Mouse (Mus musculus): ENCODE results near the gene Rhoa. TPM values are rescaled to one million over a fixed set of nuclear protein-coding genes. Genes with fewer than 3 reads are reported as not detected.

Gene Rhoa
- polyA plus RNA-seq, 1 experiment from 2014 or later: 427 TPM

DNA sequence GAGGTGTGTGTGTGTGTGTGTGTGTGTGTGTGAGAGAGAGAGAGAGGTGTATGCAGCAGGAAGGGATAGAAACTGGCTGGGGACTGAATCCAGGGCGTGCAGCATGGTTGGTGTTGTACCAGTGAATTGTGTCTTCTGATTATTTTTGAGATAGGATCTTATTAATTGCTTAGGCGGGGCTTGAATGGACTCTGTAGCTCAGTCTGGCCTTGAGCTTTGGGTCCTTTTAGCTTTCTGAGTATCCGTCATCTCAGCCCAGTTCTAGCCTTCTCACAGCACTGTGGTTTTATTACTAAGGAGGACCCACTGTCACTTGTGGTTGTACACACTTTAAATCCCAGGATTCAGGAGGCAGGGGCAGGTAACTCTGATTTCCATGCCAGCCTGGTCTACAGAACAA lies 37.4 kb downstream of the Rhoa start:
- peaks cover 32% of the 10 kb centered on the region for H3K4me1 ChIP-seq (ENCODE audit: control insufficient read depth, insufficient read depth, low read length)
- peak overlapping the region; percentile 98 for H3K27ac ChIP-seq (ENCODE audit: low read length)
- no peak overlapping the region for H3K4me3 ChIP-seq (ENCODE audit: low read length)
- no peak overlapping the region; the same call in 1 of the 2 replicates for H3K4me2 ChIP-seq (ENCODE audit: low read depth, low read length)
- 48% methylated on average over 3 of the region's 3 CpGs for WGBS
- H3K27me3 ChIP-seq (replicated peaks; ENCODE audit: control insufficient read depth, insufficient read depth, low read length): no peaks in the 10 kb centered on the region
- H3K9ac ChIP-seq (ENCODE audit: low read depth, low read length): peak overlapping the region; percentile 29; the same call in 1 of the 2 replicates
- H3K36me3 ChIP-seq (ENCODE audit: control insufficient read depth, insufficient read depth, low read length): no peaks in the 10 kb centered on the region
- no peaks in the 10 kb centered on the region for H3K9me3 ChIP-seq (ENCODE audit: control insufficient read depth, low read length)
- peak; percentile 1; the same call in 1 of the 2 replicates for ATAC-seq

DNA sequence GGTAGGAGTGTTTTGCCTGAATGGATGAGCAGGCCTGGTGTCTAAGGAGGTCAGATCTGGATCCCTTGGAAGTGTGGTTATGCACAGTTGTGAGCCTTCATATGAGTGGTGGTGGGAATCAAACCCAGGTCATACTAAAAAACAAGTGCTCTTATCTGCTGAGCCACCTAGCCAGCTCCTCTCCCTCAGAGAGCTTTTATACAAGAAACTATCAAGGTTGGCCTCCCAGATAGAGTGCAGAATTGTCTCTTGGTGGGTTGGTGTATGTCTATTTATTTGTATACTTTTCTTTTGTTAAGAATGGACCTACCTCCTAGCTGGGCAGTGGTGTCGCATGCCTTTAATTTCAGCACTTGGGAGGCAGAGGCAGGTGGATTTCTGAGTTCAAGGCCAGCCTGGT lies 37.9 kb downstream of the Rhoa start:
- ATAC-seq: no peak
- Histone ChIP-seq H3K9me3 (ENCODE audit: control insufficient read depth, low read length) (no peaks in the 10 kb centered on the region), H3K4me3 (ENCODE audit: low read length) (no peak overlapping the region), H3K4me1 (ENCODE audit: control insufficient read depth, insufficient read depth, low read length) (peaks cover 34% of the 10 kb centered on the region), H3K9ac (ENCODE audit: low read depth, low read length) (peak overlapping the region; percentile 29; the same call in 1 of the 2 replicates), H3K4me2 (ENCODE audit: low read depth, low read length) (no peak overlapping the region; the same call in 1 of the 2 replicates), H3K27ac (ENCODE audit: low read length) (peak overlapping the region; percentile 98), H3K36me3 (ENCODE audit: control insufficient read depth, insufficient read depth, low read length) (no peaks in the 10 kb centered on the region), H3K27me3 (replicated peaks; ENCODE audit: control insufficient read depth, insufficient read depth, low read length) (no peaks in the 10 kb centered on the region)
- 85% methylated on average over 1 of the region's 1 CpGs for WGBS

DNA sequence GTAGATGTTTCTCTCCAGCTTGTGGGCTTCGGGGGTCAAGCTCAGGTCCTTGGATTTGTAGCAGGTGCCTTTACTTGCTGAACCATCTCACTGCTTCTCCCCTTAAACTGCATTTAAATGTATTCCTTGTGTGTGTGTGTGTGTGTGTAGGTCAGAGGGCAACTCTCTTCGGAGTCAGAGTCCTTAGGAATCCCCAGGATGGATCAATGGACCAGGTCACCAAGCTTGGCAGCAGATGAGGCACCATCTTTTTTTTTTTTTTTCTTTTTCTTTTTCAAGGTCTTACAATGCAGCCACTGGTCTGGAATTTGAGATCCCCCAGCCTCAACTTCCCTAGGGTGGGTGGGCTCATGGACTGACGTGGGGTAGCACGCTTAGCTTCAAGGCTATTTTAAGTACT lies 38.5 kb downstream of the Rhoa start:
- no peak overlapping the region for H3K9ac ChIP-seq (ENCODE audit: low read depth, low read length)
- peaks cover 39% of the 10 kb centered on the region for H3K4me1 ChIP-seq (ENCODE audit: control insufficient read depth, insufficient read depth, low read length)
- H3K4me3 ChIP-seq (ENCODE audit: low read length): no peak overlapping the region
- no peaks in the 10 kb centered on the region for H3K36me3 ChIP-seq (ENCODE audit: control insufficient read depth, insufficient read depth, low read length)
- no peak overlapping the region for H3K4me2 ChIP-seq (ENCODE audit: low read depth, low read length)
- H3K27me3 ChIP-seq (replicated peaks; ENCODE audit: control insufficient read depth, insufficient read depth, low read length): no peaks in the 10 kb centered on the region
- H3K27ac ChIP-seq (ENCODE audit: low read length): peak overlapping the region; percentile 98
- H3K9me3 ChIP-seq (ENCODE audit: control insufficient read depth, low read length): no peaks in the 10 kb centered on the region
- WGBS: 94% methylated on average over 4 of the region's 4 CpGs
- ATAC-seq: no peak

DNA sequence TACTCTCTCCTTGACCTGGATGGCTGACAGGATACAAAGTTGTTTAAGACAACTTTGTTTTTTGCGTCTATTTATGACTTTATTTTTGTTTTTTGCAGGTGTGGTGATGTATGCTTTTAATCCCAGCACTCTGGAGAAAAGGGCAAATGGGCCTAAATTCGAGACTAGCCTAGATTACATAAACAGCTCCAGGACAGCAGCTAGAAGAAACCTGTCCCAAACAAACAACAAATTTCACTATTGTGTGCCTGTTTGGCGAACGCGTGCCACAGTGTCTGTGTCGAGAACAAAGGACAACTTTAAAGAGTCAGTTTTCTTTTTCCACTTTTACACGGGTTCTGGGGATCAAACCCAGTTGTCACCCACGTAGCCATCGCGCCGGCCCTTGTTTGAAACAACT lies 41.1 kb downstream of the Rhoa start:
- H3K4me2 ChIP-seq (ENCODE audit: low read depth, low read length): peak overlapping the region; percentile 83
- no peaks in the 10 kb centered on the region for H3K9me3 ChIP-seq (ENCODE audit: control insufficient read depth, low read length)
- peaks cover 12% of the 10 kb centered on the region for H3K36me3 ChIP-seq (ENCODE audit: control insufficient read depth, insufficient read depth, low read length)
- H3K27me3 ChIP-seq (replicated peaks; ENCODE audit: control insufficient read depth, insufficient read depth, low read length): no peaks in the 10 kb centered on the region
- H3K9ac ChIP-seq (ENCODE audit: low read depth, low read length): peak overlapping the region; percentile 92
- 6% methylated on average over 11 of the region's 11 CpGs for WGBS
- peaks cover 25% of the 10 kb centered on the region for H3K4me1 ChIP-seq (ENCODE audit: control insufficient read depth, insufficient read depth, low read length)
- no peak for ATAC-seq
- H3K27ac ChIP-seq (ENCODE audit: low read length): peak overlapping the region; percentile 91
- peak overlapping the region; percentile 90 for H3K4me3 ChIP-seq (ENCODE audit: low read length)

DNA sequence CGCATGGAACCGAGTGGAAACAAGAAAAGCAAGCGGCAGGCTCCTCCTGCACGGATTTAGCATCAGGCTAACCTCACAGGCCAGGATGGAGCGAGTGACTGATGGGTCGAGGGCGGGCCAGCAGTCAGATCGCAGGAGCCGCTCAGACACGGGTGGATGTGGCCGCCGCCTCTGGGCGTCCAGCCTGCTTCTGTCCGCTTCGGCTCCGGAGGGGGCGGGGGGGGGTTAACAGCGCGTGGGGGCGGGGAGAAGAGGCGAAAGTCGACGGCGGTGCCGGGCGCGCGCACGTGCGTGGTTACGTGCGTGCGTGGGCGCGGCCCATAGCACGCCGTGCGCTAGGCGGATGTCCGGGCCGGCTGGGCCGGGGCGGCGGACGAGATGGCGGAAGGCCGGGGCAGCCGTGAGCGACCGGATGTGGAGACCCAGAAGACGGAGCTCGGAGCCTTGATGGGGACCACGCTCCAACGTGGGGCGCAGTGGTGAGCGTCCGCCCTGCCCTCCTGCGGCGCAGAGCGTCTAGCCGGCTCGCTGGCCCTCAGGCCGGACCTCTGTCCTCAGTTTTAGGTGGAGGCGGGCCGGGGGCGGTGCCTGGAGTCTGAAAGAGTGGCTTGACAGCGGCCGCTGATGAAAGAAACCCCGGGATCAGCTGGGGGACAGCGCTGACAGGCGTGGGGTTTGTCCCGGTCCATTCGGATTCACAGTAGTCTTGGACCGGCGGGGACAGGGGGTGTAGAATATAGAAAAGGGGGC lies 41.8 kb downstream of the Rhoa start, which contains the start of gene Usp4:
Gene Usp4 (plus strand): TSS at position 314 of the 750 bp plus-strand sequence.
- under 1% methylated on average over 75 of the region's 75 CpGs for WGBS
- peak within 1 kb of the TSS; percentile 92 for H3K9ac ChIP-seq (ENCODE audit: low read depth, low read length)
- peaks cover 22% of the 10 kb centered on the region for H3K4me1 ChIP-seq (ENCODE audit: control insufficient read depth, insufficient read depth, low read length)

DNA sequence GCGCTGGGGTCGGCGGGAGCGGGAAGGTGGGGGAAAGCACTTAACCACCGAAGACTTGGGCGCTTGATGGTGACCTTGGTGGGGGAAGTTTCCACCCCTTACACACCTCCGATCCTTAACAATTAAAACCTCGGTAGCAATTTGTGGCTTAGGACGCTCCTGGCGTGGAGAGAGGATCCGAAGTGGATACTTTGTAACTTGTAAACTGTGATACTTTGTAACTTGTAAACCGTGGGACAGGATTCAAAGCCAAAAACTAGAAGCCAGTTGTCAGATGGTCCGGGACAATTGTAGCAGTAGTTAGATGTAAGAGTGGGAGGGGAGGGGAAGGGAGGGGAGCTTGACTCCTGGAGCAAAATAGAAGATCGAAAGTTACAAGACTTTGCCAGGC lies 42.4 kb downstream of the Rhoa start:
- Histone ChIP-seq H3K4me3 (ENCODE audit: low read length) (peak overlapping the region; percentile 90), H3K9ac (ENCODE audit: low read depth, low read length) (peak overlapping the region; percentile 92), H3K4me1 (ENCODE audit: control insufficient read depth, insufficient read depth, low read length) (peaks cover 18% of the 10 kb centered on the region), H3K9me3 (ENCODE audit: control insufficient read depth, low read length) (no peaks in the 10 kb centered on the region), H3K27me3 (replicated peaks; ENCODE audit: control insufficient read depth, insufficient read depth, low read length) (no peaks in the 10 kb centered on the region), H3K36me3 (ENCODE audit: control insufficient read depth, insufficient read depth, low read length) (peaks cover 17% of the 10 kb centered on the region), H3K4me2 (ENCODE audit: low read depth, low read length) (peak overlapping the region; percentile 86), H3K27ac (ENCODE audit: low read length) (peak overlapping the region; percentile 91)
- ATAC-seq: no peak
- WGBS: 4% methylated on average over 14 of the region's 14 CpGs

More for the DNA sequence above, 41.8 kb downstream of the Rhoa start, which contains the start of gene Usp4:
- Histone ChIP-seq H3K36me3 (ENCODE audit: control insufficient read depth, insufficient read depth, low read length) (peaks cover 12% of the 10 kb centered on the region), H3K27ac (ENCODE audit: low read length) (peak within 1 kb of the TSS; percentile 91), H3K9me3 (ENCODE audit: control insufficient read depth, low read length) (no peaks in the 10 kb centered on the region), H3K27me3 (replicated peaks; ENCODE audit: control insufficient read depth, insufficient read depth, low read length) (no peaks in the 10 kb centered on the region), H3K4me2 (ENCODE audit: low read depth, low read length) (peak within 1 kb of the TSS; percentile 86), H3K4me3 (ENCODE audit: low read length) (peak within 1 kb of the TSS; percentile 90)
- ATAC-seq: peak; percentile 94

DNA sequence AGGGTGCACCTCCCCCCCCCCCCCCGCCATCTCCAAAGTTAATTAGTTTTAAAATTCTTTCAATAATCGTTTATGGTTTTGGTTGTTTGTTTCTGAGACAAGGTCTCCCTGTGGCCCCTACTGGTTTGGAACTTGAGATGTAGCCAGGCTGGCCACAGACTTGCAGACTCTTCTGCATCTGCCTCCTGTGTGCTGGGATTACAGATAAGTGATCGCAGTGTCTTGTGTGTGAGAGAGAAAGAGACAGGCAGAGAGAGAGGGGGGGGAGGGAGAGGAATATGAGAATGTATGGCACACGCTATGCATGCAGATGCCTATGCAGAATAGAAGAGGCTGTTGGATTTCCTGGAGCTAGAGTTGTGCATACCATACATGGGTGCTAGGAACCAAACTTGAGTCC lies 43.8 kb downstream of the Rhoa start:
- ATAC-seq: no peak
- 92% methylated on average over 4 of the region's 4 CpGs for WGBS
- Histone ChIP-seq H3K36me3 (ENCODE audit: control insufficient read depth, insufficient read depth, low read length) (peaks cover 17% of the 10 kb centered on the region), H3K9me3 (ENCODE audit: control insufficient read depth, low read length) (no peaks in the 10 kb centered on the region), H3K27me3 (replicated peaks; ENCODE audit: control insufficient read depth, insufficient read depth, low read length) (no peaks in the 10 kb centered on the region), H3K27ac (ENCODE audit: low read length) (no peak overlapping the region), H3K9ac (ENCODE audit: low read depth, low read length) (no peak overlapping the region), H3K4me3 (ENCODE audit: low read length) (no peak overlapping the region), H3K4me2 (ENCODE audit: low read depth, low read length) (no peak overlapping the region), H3K4me1 (ENCODE audit: control insufficient read depth, insufficient read depth, low read length) (peaks cover 15% of the 10 kb centered on the region)

DNA sequence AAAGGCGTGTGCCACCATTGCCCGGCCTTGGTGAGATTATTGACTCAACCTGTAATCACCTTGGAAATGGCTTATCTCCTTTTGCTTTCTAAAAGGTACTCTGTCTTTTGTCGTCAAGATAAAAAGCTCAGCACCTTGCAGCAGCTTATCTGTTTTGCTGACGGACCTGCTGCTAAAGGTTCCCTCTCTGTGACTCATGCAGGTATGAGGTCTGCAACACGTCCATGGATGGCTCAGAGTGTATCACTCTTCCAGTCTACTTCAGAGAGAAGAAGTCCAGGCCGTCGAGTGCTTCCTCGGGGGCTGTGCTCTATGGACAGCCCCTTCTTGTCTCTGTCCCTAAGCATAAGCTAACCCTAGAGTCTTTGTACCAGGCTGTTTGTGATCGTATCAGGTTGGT lies 72.3 kb downstream of the Rhoa start:
- 63% methylated on average over 9 of the region's 9 CpGs for WGBS
- Histone ChIP-seq H3K36me3 (ENCODE audit: control insufficient read depth, insufficient read depth, low read length) (peaks cover 20% of the 10 kb centered on the region), H3K4me1 (ENCODE audit: control insufficient read depth, insufficient read depth, low read length) (peaks cover 9% of the 10 kb centered on the region), H3K4me2 (ENCODE audit: low read depth, low read length) (no peak overlapping the region), H3K4me3 (ENCODE audit: low read length) (no peak overlapping the region), H3K9ac (ENCODE audit: low read depth, low read length) (no peak overlapping the region), H3K27ac (ENCODE audit: low read length) (peak overlapping the region; percentile 29; the same call in 1 of the 2 replicates), H3K9me3 (ENCODE audit: control insufficient read depth, low read length) (no peaks in the 10 kb centered on the region), H3K27me3 (replicated peaks; ENCODE audit: control insufficient read depth, insufficient read depth, low read length) (no peaks in the 10 kb centered on the region)
- ATAC-seq: peak; percentile 89

DNA sequence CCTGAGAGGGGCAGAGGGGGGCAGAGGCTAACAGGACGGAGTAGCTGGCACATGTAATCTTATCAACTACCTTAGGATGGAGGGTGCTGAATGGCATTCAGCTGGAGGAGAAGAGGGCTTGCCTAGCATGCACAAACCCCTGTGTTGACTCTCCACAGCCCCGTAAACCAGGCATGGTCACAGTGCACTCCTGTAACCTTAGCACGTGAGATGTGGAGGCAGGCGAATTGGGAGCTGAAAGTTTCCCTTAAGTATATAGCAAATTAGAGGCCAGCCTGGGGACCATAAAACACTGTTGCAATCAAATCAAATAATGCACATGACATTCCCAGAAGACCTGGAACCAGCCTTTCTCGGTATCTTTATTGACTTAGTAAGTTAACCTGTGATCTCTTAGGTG lies 72.8 kb downstream of the Rhoa start:
- H3K27me3 ChIP-seq (replicated peaks; ENCODE audit: control insufficient read depth, insufficient read depth, low read length): no peaks in the 10 kb centered on the region
- no peak overlapping the region for H3K9ac ChIP-seq (ENCODE audit: low read depth, low read length)
- peaks cover 9% of the 10 kb centered on the region for H3K4me1 ChIP-seq (ENCODE audit: control insufficient read depth, insufficient read depth, low read length)
- no peaks in the 10 kb centered on the region for H3K9me3 ChIP-seq (ENCODE audit: control insufficient read depth, low read length)
- 68% methylated on average over 5 of the region's 5 CpGs for WGBS
- no peak overlapping the region for H3K4me3 ChIP-seq (ENCODE audit: low read length)
- peak overlapping the region; percentile 29 for H3K27ac ChIP-seq (ENCODE audit: low read length)
- no peak overlapping the region for H3K4me2 ChIP-seq (ENCODE audit: low read depth, low read length)
- peaks cover 20% of the 10 kb centered on the region for H3K36me3 ChIP-seq (ENCODE audit: control insufficient read depth, insufficient read depth, low read length)
- peak; percentile 72 for ATAC-seq
